Mouse (Mus musculus): ENCODE measurements at regions not wholly inside any gene's neighbourhood (a gene's known extent, or its start where the extent isn't known, plus 50 kb on each side); places are given as distances from the start of the nearest gene placed in this dataset.

GRCm38 (mm10) chr11:20445061-20445902 is 97.8 kb upstream of the Sertad2 start:
- Histone ChIP-seq H3K36me3 (no peaks in the 10 kb centered on the region), H3K4me3 (peak overlapping the region; percentile 56), H3K27ac (peak overlapping the region; percentile 42; the same call in 1 of the 2 replicates), H3K4me1 (peaks cover 12% of the 10 kb centered on the region), H3K27me3 (ENCODE audit: insufficient read depth, poor library complexity, severe bottlenecking) (0 out of 2 replicates have a peak, but pooled peaks cover 3% of the 10 kb centered on the region), H3K9me3 (0 out of 2 replicates have a peak, but pooled peaks cover 6% of the 10 kb centered on the region)
- 10% methylated on average over 18 of the region's 18 CpGs for WGBS
- no peak for DNase-seq (ENCODE audit: low spot score)

- 0 out of 2 replicates have a peak, but pooled peaks cover 3% of the 10 kb centered on the region for H3K27me3 ChIP-seq (ENCODE audit: insufficient read depth, poor library complexity, severe bottlenecking)
- H3K4me3 ChIP-seq: peak overlapping the region; percentile 56
- DNase-seq (ENCODE audit: low spot score): peak; percentile 90
- H3K4me1 ChIP-seq: peaks cover 12% of the 10 kb centered on the region
- 4% methylated on average over 6 of the region's 6 CpGs for WGBS
- H3K36me3 ChIP-seq: no peaks in the 10 kb centered on the region
- H3K9me3 ChIP-seq: 0 out of 2 replicates have a peak, but pooled peaks cover 6% of the 10 kb centered on the region
- peak overlapping the region; percentile 42; the same call in 1 of the 2 replicates for H3K27ac ChIP-seq
Measured at GRCm38 (mm10) chr11:20445903-20446264, 97.2 kb upstream of the Sertad2 start.

GRCm38 (mm10) chr11:20452901-20453300 is 90.2 kb upstream of the Sertad2 start:
- H3K27me3 ChIP-seq (ENCODE audit: insufficient read depth, poor library complexity, severe bottlenecking): peaks cover 9% of the 10 kb centered on the region; the same call in 1 of the 2 replicates
- no peak overlapping the region for H3K4me3 ChIP-seq
- no peaks in the 10 kb centered on the region for H3K36me3 ChIP-seq
- 78% methylated on average over 4 of the region's 4 CpGs for WGBS
- H3K27ac ChIP-seq: no peak overlapping the region
- peaks cover 5% of the 10 kb centered on the region; the same call in 1 of the 2 replicates for H3K4me1 ChIP-seq
- DNase-seq (ENCODE audit: low spot score): no peak
- H3K9me3 ChIP-seq: 0 out of 2 replicates have a peak, but pooled peaks cover 2% of the 10 kb centered on the region

GRCm38 (mm10) chr11:20453786-20454185 is 89.3 kb upstream of the Sertad2 start:
- H3K27me3 ChIP-seq (ENCODE audit: insufficient read depth, poor library complexity, severe bottlenecking): peaks cover 9% of the 10 kb centered on the region; the same call in 1 of the 2 replicates
- H3K4me1 ChIP-seq: peaks cover 5% of the 10 kb centered on the region; the same call in 1 of the 2 replicates
- no peaks in the 10 kb centered on the region for H3K36me3 ChIP-seq
- no peak overlapping the region for H3K27ac ChIP-seq
- WGBS: 79% methylated on average over 7 of the region's 7 CpGs
- no peak overlapping the region for H3K4me3 ChIP-seq
- DNase-seq (ENCODE audit: low spot score): no peak
- H3K9me3 ChIP-seq: no peaks in the 10 kb centered on the region

GRCm38 (mm10) chr11:20455085-20455864 is 87.8 kb upstream of the Sertad2 start:
- Histone ChIP-seq H3K4me1 (peaks cover 8% of the 10 kb centered on the region), H3K36me3 (no peaks in the 10 kb centered on the region), H3K4me3 (peak overlapping the region; percentile 69), H3K27me3 (ENCODE audit: insufficient read depth, poor library complexity, severe bottlenecking) (peaks cover 9% of the 10 kb centered on the region; the same call in 1 of the 2 replicates), H3K9me3 (no peaks in the 10 kb centered on the region), H3K27ac (peak overlapping the region; percentile 47)
- peak; percentile 94 for DNase-seq (ENCODE audit: low spot score)
- WGBS: under 1% methylated on average over 35 of the region's 35 CpGs

- Histone ChIP-seq H3K4me3 (peak overlapping the region; percentile 69), H3K9me3 (no peaks in the 10 kb centered on the region), H3K27me3 (ENCODE audit: insufficient read depth, poor library complexity, severe bottlenecking) (peaks cover 9% of the 10 kb centered on the region; the same call in 1 of the 2 replicates), H3K36me3 (no peaks in the 10 kb centered on the region), H3K4me1 (peaks cover 13% of the 10 kb centered on the region), H3K27ac (peak overlapping the region; percentile 47; the same call in 1 of the 2 replicates)
- WGBS: 2% methylated on average over 19 of the region's 19 CpGs
- no peak for DNase-seq (ENCODE audit: low spot score)
Measured at GRCm38 (mm10) chr11:20455865-20456648, 87.0 kb upstream of the Sertad2 start.

- Histone ChIP-seq H3K4me3 (no peak overlapping the region), H3K4me1 (peaks cover 19% of the 10 kb centered on the region), H3K27ac (no peak overlapping the region), H3K36me3 (no peaks in the 10 kb centered on the region), H3K9me3 (no peaks in the 10 kb centered on the region), H3K27me3 (ENCODE audit: insufficient read depth, poor library complexity, severe bottlenecking) (peaks cover 18% of the 10 kb centered on the region; the same call in 1 of the 2 replicates)
- 91% methylated on average over 8 of the region's 8 CpGs for WGBS
- DNase-seq (ENCODE audit: low spot score): no peak
Measured at GRCm38 (mm10) chr11:20459140-20459539, 83.9 kb upstream of the Sertad2 start.

- Histone ChIP-seq H3K27me3 (ENCODE audit: insufficient read depth, poor library complexity, severe bottlenecking) (peaks cover 28% of the 10 kb centered on the region), H3K4me3 (no peak overlapping the region), H3K27ac (0 out of 2 replicates have a peak overlapping the region, but pooled peaks have one; percentile 17), H3K4me1 (peaks cover 19% of the 10 kb centered on the region), H3K36me3 (no peaks in the 10 kb centered on the region), H3K9me3 (no peaks in the 10 kb centered on the region)
- WGBS: 50% methylated on average over 7 of the region's 7 CpGs
- no peak for DNase-seq (ENCODE audit: low spot score)
Measured at GRCm38 (mm10) chr11:20460501-20460921, 82.5 kb upstream of the Sertad2 start.

GRCm38 (mm10) chr11:20462076-20462475 is 81.0 kb upstream of the Sertad2 start:
- Histone ChIP-seq H3K27me3 (ENCODE audit: insufficient read depth, poor library complexity, severe bottlenecking) (peaks cover 39% of the 10 kb centered on the region), H3K9me3 (no peaks in the 10 kb centered on the region), H3K36me3 (no peaks in the 10 kb centered on the region), H3K4me3 (no peak overlapping the region), H3K27ac (no peak overlapping the region), H3K4me1 (peaks cover 16% of the 10 kb centered on the region)
- WGBS: 74% methylated on average over 3 of the region's 3 CpGs
- no peak for DNase-seq (ENCODE audit: low spot score)

GRCm38 (mm10) chr11:20463173-20463681 is 79.8 kb upstream of the Sertad2 start:
- H3K4me3 ChIP-seq: no peak overlapping the region
- no peaks in the 10 kb centered on the region for H3K9me3 ChIP-seq
- H3K27ac ChIP-seq: no peak overlapping the region
- no peaks in the 10 kb centered on the region for H3K36me3 ChIP-seq
- 20% methylated on average over 10 of the region's 10 CpGs for WGBS
- peaks cover 35% of the 10 kb centered on the region for H3K27me3 ChIP-seq (ENCODE audit: insufficient read depth, poor library complexity, severe bottlenecking)
- DNase-seq (ENCODE audit: low spot score): no peak
- H3K4me1 ChIP-seq: peaks cover 16% of the 10 kb centered on the region

- Histone ChIP-seq H3K4me3 (no peak overlapping the region), H3K27me3 (ENCODE audit: insufficient read depth, poor library complexity, severe bottlenecking) (peaks cover 35% of the 10 kb centered on the region), H3K9me3 (no peaks in the 10 kb centered on the region), H3K36me3 (no peaks in the 10 kb centered on the region), H3K4me1 (peaks cover 24% of the 10 kb centered on the region), H3K27ac (no peak overlapping the region)
- DNase-seq (ENCODE audit: low spot score): no peak
- WGBS: 73% methylated on average over 8 of the region's 8 CpGs
Measured at GRCm38 (mm10) chr11:20464564-20464963, 78.5 kb upstream of the Sertad2 start.

GRCm38 (mm10) chr11:20466591-20466990 is 76.5 kb upstream of the Sertad2 start:
- Histone ChIP-seq H3K36me3 (no peaks in the 10 kb centered on the region), H3K4me1 (peaks cover 17% of the 10 kb centered on the region), H3K27me3 (ENCODE audit: insufficient read depth, poor library complexity, severe bottlenecking) (peaks cover 35% of the 10 kb centered on the region), H3K4me3 (no peak overlapping the region), H3K9me3 (no peaks in the 10 kb centered on the region), H3K27ac (no peak overlapping the region)
- WGBS: 38% methylated on average over 4 of the region's 4 CpGs
- no peak for DNase-seq (ENCODE audit: low spot score)

Measured in heart, embryonic 10.5 days (tissue).